Mouse (Mus musculus): ENCODE measurements around the gene Timeless. TPM values are rescaled to one million over a fixed set of nuclear protein-coding genes. Genes with fewer than 3 reads are reported as not detected.
"Not testable (repeated sequence)": the region's sequence is repeated elsewhere in the genome, so short reads cannot be mapped to it uniquely, and the experiment has no call there.

Timeless gene
- 1 to 10 TPM; 2.1 to 3.2 TPM for total RNA-seq (2021)
- long read RNA-seq, experiment 1, partial matches to known transcripts = 0 of 1 reads
- long read RNA-seq, experiment 1, other reads (novel, unspliced or antisense) = 0 of 1 reads
- long read RNA-seq, experiment 2, partial matches to known transcripts = 1 of 2 reads
- long read RNA-seq, experiment 2, other reads (novel, unspliced or antisense) = 1 of 2 reads

DNA sequence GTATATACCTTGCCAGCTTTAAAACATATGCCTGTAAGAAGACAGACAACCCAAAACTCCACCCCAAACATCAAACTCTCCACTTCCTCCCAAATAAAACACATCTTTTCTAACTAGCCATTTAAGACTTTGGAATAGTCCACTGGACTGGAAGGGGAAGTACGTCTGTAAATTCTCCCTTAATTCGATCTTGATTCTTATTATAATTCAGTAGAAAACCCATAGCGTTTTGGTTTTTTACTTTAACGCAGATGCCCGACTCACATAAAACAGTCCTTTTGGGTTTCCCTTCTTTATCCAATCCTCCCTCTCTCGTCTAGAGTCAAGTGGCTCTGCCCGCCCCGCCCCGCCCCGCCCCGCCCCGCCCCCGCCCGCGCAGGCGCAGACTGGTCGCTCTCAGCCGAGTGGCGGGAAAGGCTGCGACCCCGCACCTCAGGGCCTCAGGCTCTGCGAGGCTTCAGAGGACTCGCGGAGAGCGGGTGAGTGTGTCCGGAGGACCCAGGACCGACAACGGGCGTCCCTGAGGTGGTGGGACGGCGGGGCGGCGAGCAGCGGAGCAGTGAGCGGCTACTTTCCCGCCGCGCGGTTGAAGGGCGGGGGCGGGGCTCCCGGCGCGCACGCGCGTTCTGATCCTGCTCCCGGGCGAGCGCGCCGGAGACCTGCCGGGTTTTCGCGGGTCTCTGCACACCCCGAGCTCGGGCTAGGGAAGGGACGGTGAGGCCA, at the start of gene Timeless:
Gene Timeless, plus strand, starts transcription at position 369 of the 723 bp plus-strand sequence.
- DNase-seq (ENCODE audit: low spot score) = peak; percentile 85

DNA sequence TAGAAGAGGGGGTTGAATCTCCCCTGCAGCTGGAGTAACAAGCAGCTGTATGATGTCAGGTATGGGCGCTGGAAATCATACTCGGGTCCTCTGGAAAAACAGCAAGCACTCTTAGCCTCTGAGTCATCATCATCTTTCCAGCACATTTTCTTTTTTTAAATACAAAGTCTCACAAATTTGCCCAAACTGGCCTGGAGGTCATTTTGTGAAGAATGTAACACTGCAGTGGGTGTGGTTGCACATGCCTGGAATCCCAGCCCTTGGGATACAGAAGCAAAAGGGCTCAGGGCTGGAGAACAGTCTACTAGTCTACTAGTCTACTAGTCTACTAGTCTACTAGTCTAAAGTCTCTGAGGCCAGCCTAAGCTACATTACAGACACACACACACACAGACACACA, 47.6 kb upstream of the Timeless start:
- peak; percentile 35 for DNase-seq (ENCODE audit: low spot score)

DNA sequence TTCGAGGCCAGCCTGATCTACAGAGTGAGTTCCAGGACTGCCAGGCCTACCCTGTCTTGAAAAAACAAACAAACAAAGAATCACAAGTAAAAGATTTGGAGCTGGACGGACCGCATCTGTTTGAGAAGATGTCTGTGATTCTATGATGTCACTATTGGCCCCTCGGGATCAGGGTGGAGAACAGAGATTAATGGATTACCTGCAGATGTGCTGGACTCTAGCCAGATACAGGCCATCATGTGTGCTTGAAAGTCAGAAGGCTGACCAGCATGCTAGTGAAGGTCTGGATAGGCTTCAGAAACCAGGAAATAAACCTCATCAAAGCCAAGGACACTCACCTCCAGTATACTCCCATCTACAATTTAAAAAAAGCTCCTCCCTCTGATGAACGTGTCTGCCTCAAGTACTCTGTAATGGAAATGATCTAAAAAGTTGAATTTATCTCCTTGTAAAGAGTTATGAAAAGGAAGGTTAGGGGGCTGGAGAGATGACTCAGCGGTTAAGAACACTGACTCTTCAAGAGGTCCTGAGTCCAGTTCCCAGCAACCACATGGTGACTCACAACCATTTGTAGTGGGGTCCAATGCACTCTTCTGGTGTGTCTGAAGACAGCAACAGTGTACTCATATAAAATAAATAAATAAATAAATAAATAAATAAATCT, 46.5 kb upstream of the Timeless start:
- DNase-seq (ENCODE audit: low spot score) = peak; percentile 55

DNA sequence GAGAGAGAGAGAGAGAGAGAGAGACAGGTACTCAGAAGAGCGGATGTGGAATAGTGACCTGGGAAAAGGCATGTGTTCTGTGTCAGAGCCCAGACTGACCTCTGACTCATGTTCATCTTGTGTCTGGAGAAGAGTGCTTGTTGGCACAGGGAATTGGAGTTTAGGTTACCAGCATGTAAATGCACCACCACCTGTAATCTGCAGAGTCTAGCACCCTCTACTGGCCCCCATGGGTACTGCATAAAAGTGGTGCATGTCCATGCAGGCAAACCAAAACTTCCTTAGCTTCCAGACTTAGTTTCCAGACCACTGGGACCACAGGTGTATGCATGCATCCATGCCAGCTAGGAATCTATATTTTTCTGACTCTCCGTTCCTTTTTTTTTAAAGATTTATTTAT, 45.9 kb upstream of the Timeless start:
- DNase-seq (ENCODE audit: low spot score) = peak; percentile 84

DNA sequence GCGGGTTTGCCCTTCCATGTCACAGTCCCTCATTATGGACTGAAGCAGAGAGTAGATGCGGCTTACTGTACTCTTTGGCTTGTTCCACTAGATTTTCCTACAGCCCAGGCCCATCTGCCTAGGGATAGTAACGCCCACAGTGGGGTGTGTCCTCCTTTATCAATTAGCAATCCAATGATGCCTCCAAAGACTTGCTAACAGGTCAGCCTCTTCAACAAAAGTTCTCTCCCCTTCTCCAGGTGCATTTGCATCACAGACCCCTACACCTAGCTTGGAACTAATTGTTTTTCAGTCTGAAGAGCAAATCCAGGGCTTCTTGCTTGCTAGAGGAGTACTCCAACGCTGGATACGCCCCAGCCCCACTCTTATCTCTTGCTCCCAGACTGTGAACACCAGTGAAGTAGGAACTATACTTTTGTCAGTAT, 44.7 kb upstream of the Timeless start:
- no peak for DNase-seq (ENCODE audit: low spot score)

- DNase-seq (ENCODE audit: low spot score) = peak; percentile 80
These were observed 43.5 kb upstream of the Timeless start for GRCm38 (mm10) chr10:128188242-128188877.

DNA sequence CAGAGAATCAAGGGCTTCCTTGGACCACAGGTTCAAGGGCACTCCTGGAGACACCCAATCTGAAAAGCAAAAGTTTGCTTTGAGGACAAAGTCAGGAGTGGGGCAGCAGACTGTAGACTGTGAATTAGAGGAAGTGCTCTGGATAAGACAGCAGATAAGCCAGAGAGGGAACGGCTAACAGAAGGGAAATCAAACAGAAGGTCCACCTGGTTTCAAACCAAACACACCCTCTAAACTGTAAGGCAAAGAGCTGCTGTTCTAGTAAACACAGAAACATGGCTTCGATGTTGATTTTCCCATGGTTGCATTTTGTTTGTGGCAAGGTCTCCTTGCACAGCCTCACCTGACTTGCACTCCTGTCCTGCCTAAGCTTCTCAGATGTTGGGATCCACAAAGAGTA, 40.4 kb upstream of the Timeless start:
- DNase-seq (ENCODE audit: low spot score) = no peak

GRCm38 (mm10) chr10:128192030-128192766, 39.7 kb upstream of the Timeless start:
- not testable (repeated sequence) for DNase-seq (ENCODE audit: low spot score)

DNA sequence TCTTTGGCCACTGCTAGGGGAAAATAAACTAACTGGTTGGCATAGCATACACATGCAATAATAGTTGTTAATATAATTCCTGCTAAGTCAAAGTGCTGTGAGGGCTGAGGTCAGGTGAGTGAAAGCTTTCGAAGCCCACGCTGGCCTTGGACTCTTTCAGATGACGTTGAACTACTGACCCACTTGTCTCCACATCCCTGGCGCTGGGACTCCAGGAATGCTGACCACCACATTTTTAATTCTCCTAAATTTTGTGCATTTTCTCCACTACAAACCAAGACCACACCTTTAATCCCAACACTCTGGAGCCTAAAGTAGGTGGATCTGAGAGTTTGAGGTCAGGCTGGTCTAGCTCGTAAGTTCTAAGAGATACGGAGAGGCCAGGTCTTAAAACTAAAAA, 38.8 kb upstream of the Timeless start:
- DNase-seq (ENCODE audit: low spot score) = no peak

GRCm38 (mm10) chr10:128194024-128194550, 37.8 kb upstream of the Timeless start, which contains the start of gene Gls2:
Gene Gls2, plus strand, starts transcription at chr10:128194457.
- DNase-seq (ENCODE audit: low spot score) = peak; percentile 98

GRCm38 (mm10) chr10:128194551-128195461, 37.1 kb upstream of the Timeless start:
- DNase-seq (ENCODE audit: low spot score) = no peak

DNA sequence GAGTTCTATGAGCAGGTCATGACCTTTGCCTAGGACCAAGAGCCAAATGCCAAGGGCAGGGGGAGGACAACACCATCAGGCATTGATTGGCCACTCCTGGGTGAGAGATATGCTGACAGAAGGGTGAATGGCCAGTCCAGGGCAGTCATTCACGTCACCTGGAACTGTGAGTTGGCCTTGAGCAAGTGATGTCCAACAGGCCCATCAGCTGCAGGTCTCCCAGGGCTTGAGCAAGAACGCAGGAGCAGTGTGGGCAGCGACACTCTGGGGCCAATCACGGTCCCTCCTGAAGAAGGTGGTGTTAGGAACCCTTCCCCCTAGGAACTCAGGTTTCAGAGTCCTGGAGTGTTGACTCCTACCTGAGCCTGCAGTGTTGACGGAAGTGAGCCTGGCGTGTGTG, 30.0 kb upstream of the Timeless start:
- DNase-seq (ENCODE audit: low spot score) = no peak

- no peak for DNase-seq (ENCODE audit: low spot score)
These were observed 26.9 kb upstream of the Timeless start for GRCm38 (mm10) chr10:128204941-128205340.

- no peak for DNase-seq (ENCODE audit: low spot score)
These were observed 23.5 kb upstream of the Timeless start for GRCm38 (mm10) chr10:128208326-128208725.

GRCm38 (mm10) chr10:128209311-128210009, 22.4 kb upstream of the Timeless start:
- no peak for DNase-seq (ENCODE audit: low spot score)

GRCm38 (mm10) chr10:128210131-128210530, 21.7 kb upstream of the Timeless start:
- no peak for DNase-seq (ENCODE audit: low spot score)

GRCm38 (mm10) chr10:128210954-128211353, 20.9 kb upstream of the Timeless start:
- peak; percentile 10 for DNase-seq (ENCODE audit: low spot score)

DNA sequence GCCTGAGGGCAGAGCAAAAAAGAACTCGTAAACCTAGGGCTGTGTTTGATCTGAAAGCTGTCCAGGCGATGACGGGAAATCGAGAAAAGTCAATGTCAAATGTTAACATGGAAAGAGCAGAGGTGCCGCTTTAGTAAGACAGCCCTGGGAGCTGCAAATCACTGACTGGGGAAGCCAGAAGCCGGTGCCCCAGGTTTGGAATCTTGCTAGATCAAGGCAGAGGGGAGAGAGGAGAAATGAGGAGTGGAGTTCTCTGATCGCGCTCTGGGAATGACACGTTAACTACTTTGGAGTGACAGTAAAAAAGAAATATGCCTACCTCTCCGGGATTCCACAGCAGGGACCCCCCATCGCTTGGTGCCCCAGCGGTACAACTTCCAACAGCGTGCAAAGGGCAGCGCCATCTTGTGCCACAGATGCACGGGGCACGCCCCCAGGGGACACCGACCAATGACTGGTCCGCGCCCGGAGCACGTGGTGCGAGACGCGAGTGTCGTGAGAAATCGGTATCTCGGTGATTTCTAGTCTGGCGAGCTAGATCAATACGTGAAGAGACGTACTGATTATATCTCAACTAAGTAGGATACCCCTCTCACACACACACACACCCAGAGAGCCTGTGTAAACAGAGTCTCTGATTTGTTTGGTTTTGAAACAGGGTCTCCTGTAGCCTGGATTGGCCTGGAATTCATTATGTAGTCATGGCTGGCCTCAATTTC, 20.3 kb upstream of the Timeless start, which contains the start of gene Spryd4:
Gene Spryd4, minus strand, starts transcription at position 418 of the 719 bp plus-strand sequence.
- DNase-seq (ENCODE audit: low spot score) = peak; percentile 92

DNA sequence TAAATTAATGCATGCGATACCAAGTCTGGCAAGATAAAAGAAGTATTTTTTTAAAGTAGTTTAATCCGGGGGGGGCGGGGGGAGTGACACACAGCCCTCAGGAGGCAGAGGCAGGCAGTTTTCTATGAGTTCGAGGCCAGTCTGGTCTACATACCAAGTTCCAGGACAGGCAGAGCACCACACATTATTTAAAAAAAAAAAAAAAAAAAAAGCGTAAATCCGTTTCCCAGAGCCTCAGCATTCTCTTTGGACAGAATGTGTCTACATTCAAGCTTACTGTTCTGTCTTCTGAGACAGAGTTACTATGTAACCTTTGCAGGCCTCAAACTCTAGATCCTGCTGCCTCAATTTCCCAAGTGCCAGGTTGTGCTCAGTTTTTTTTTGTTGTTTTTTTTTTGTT, 19.7 kb upstream of the Timeless start:
- DNase-seq (ENCODE audit: low spot score) = no peak

Data from gastrocnemius, adult 18-20 months (tissue).